Mouse (Mus musculus): ENCODE measurements around the gene Mboat1.

- no peak for TF ChIP-seq CTCF (IDR thresholded peaks at IDR 0.05; ENCODE audit: extremely low read depth, insufficient read length, insufficient replicate concordance, low read depth, low read length)
- TF ChIP-seq POLR2A (IDR thresholded peaks at IDR 0.05; ENCODE audit: low read depth, low read length), result no peak
These were observed 31.2 kb downstream of the Mboat1 start for GRCm38 (mm10) chr13:30167499-30167898.
